Mouse (Mus musculus): ENCODE measurements around the gene Disc1.

DNA sequence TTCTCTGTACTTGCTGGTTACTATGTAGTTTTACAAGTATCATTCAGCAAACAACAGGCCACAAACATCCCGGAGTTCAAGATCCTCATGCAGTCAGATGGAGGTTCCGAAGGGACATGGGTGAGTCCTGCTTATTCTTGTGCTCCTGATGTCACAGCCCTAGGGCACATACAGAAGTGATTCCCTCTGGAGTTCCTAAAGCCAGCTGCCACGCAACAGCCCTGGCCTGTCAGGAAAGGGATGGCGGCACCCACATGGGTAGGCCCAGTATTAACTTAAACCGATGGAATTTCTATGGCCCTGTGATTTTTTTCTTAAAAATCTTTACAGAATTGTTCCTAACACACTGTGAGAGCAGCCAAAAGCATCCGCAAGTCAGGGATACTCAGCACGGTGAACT, 10.6 kb upstream of the Disc1 start:
- TF ChIP-seq CTCF (IDR thresholded peaks at IDR 0.05; ENCODE audit: control insufficient read depth, insufficient read depth, low read length) (no peak), POLR2A (IDR thresholded peaks at IDR 0.05; ENCODE audit: borderline replicate concordance, control insufficient read depth, low read depth, low read length) (no peak)
